Mouse (Mus musculus): ENCODE results near the gene Osbpl10.

GRCm38 (mm10) chr9:115067071-115067470 is 88.7 kb downstream of the Osbpl10 start:
- TF ChIP-seq CTCF (IDR thresholded peaks at IDR 0.05; ENCODE audit: extremely low read depth, insufficient read length, insufficient replicate concordance, low read depth, low read length), result no peak
- TF ChIP-seq POLR2A (IDR thresholded peaks at IDR 0.05; ENCODE audit: low read depth, low read length), result no peak

Measured in small intestine, adult 2 months (tissue).